Mouse (Mus musculus): Measurements from ENCODE around the gene Gpc6. TPM values are rescaled to one million over a fixed set of nuclear protein-coding genes. Genes with fewer than 3 reads are reported as not detected.

The Gpc6 gene
- polyA plus RNA-seq, 1 experiment from 2014 or later, result 4.4 TPM

DNA sequence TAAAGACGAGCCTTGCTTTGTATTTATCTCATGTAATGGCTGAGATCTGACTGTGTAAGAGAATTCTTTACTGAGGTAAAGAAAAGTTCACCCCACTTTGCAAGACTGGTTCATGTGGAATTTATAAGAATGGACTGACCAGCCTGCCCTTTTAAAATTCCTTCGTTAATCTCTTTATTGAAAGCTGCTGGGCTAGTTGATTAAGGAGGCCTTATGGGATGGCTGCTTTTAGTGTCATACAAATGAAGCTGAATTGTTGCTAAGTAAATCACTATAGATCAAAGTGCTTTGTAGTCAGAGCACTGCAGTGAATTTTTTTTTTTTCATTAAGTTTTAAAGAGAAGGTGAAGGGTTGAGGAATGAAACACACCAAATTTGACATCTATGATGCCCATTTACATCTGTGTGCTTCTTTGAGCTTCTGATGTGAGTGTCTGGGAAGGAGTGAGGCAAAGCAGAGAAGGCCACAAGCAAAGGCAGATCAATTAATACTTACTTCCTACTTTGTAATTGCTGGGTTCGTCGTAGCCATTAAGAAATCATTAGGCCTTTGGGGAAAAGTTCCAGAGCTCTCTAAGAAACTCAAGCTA is 90.3 kb downstream of the Gpc6 start:
- H3K9ac ChIP-seq (ENCODE audit: low read depth, low read length), result no peak overlapping the region
- no peaks in the 10 kb centered on the region for H3K27me3 ChIP-seq (ENCODE audit: control insufficient read depth, insufficient read depth, low read depth, low read length)
- 55% methylated on average over 4 of the region's 4 CpGs for WGBS (ENCODE audit: insufficient replicate concordance)
- no peaks in the 10 kb centered on the region for H3K9me3 ChIP-seq (replicated peaks; ENCODE audit: control insufficient read depth, low read length)
- ATAC-seq (ENCODE audit: low read depth), result no peak
- H3K4me3 ChIP-seq (ENCODE audit: low read depth, low read length), result no peak overlapping the region
- no peaks in the 10 kb centered on the region for H3K4me1 ChIP-seq (ENCODE audit: control insufficient read depth, low read depth, low read length)
- H3K27ac ChIP-seq (ENCODE audit: low read length), result no peak overlapping the region
- H3K36me3 ChIP-seq (ENCODE audit: control insufficient read depth, insufficient read depth), result no peaks in the 10 kb centered on the region
- no peak overlapping the region for H3K4me2 ChIP-seq (ENCODE audit: low read depth, low read length)

DNA sequence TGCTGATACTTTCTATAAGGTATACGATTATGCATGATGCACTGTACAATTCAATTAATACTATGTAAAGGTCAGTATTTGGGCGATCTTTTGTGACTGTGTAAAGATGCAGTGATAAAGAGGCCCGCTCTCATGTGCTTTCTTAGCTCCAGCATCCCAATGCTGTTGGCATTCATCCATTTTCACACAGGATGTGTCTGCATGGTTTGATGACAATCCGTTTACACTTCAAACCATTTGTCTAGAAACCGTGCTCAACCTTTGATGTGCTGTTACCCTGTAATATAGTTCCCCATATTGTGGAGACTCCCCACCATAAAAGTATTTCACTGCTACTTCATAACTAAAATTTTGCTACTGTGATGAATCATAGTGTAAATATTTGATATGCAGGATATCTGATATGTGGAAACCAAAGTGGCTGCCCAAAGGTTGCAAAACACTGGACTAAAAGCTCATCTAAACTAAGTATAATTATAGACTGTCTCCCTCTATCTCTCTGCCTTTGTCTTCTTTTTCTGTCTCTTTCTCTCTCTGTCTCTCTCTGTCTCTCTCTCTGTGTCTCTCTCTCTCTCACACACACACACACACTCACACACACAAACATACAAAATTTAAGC is 97.2 kb downstream of the Gpc6 start:
- no peak overlapping the region for H3K4me3 ChIP-seq (ENCODE audit: low read depth, low read length)
- no peaks in the 10 kb centered on the region for H3K36me3 ChIP-seq (ENCODE audit: control insufficient read depth, insufficient read depth)
- H3K27ac ChIP-seq (ENCODE audit: low read length), result no peak overlapping the region
- no peaks in the 10 kb centered on the region for H3K9me3 ChIP-seq (replicated peaks; ENCODE audit: control insufficient read depth, low read length)
- H3K4me2 ChIP-seq (ENCODE audit: low read depth, low read length), result no peak overlapping the region
- no peak for ATAC-seq (ENCODE audit: low read depth)
- 60% methylated on average over 5 of the region's 5 CpGs for WGBS (ENCODE audit: insufficient replicate concordance)
- H3K9ac ChIP-seq (ENCODE audit: low read depth, low read length), result no peak overlapping the region
- H3K27me3 ChIP-seq (ENCODE audit: control insufficient read depth, insufficient read depth, low read depth, low read length), result no peaks in the 10 kb centered on the region
- no peaks in the 10 kb centered on the region for H3K4me1 ChIP-seq (ENCODE audit: control insufficient read depth, low read depth, low read length)

- no peaks in the 10 kb centered on the region for H3K9me3 ChIP-seq (replicated peaks; ENCODE audit: control insufficient read depth, low read length)
Measured at GRCm38 (mm10) chr14:117034146-117034545, 109.0 kb downstream of the Gpc6 start.

DNA sequence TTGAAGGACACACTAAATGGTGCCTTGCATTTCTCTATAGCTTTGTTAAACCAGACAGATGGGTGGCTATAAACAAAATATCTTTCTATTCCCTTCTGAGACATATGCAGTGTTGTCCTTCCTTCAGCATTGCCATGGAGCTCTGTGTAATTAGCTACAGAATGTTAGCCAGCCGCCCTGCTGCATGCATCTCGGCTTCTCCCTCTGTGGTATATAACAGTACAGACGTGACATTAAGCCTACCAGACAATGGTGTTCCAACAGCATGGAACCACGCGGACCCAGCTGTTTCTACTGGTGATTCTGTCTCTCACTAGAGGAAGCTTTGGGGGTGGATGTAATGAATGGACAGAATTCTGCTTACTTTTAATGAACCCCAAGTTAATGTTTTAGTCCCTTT is 115.9 kb downstream of the Gpc6 start:
- WGBS (ENCODE audit: insufficient replicate concordance), result 66% methylated on average over 5 of the region's 5 CpGs
- H3K4me3 ChIP-seq (ENCODE audit: low read depth, low read length), result no peak overlapping the region

More at GRCm38 (mm10) chr14:117034146-117034545, 109.0 kb downstream of the Gpc6 start:
- ATAC-seq (ENCODE audit: low read depth), result no peak
- Histone ChIP-seq H3K36me3 (ENCODE audit: control insufficient read depth, insufficient read depth) (no peaks in the 10 kb centered on the region), H3K4me3 (ENCODE audit: low read depth, low read length) (no peak overlapping the region), H3K9ac (ENCODE audit: low read depth, low read length) (no peak overlapping the region), H3K4me1 (ENCODE audit: control insufficient read depth, low read depth, low read length) (no peaks in the 10 kb centered on the region), H3K27me3 (ENCODE audit: control insufficient read depth, insufficient read depth, low read depth, low read length) (no peaks in the 10 kb centered on the region), H3K4me2 (ENCODE audit: low read depth, low read length) (no peak overlapping the region), H3K27ac (ENCODE audit: low read length) (no peak overlapping the region)
- 72% methylated on average over 4 of the region's 4 CpGs for WGBS (ENCODE audit: insufficient replicate concordance)

GRCm38 (mm10) chr14:117048951-117049350 is 123.8 kb downstream of the Gpc6 start:
- H3K36me3 ChIP-seq (ENCODE audit: control insufficient read depth, insufficient read depth), result no peaks in the 10 kb centered on the region
- ATAC-seq (ENCODE audit: low read depth), result no peak
- H3K4me1 ChIP-seq (ENCODE audit: control insufficient read depth, low read depth, low read length), result no peaks in the 10 kb centered on the region
- H3K9ac ChIP-seq (ENCODE audit: low read depth, low read length), result no peak overlapping the region
- H3K27me3 ChIP-seq (ENCODE audit: control insufficient read depth, insufficient read depth, low read depth, low read length), result no peaks in the 10 kb centered on the region
- H3K27ac ChIP-seq (ENCODE audit: low read length), result no peak overlapping the region
- H3K4me2 ChIP-seq (ENCODE audit: low read depth, low read length), result no peak overlapping the region
- no peak overlapping the region for H3K4me3 ChIP-seq (ENCODE audit: low read depth, low read length)
- no peaks in the 10 kb centered on the region for H3K9me3 ChIP-seq (replicated peaks; ENCODE audit: control insufficient read depth, low read length)
- 29% methylated on average over 2 of the region's 2 CpGs for WGBS (ENCODE audit: insufficient replicate concordance)

More for the DNA sequence above, 115.9 kb downstream of the Gpc6 start:
- Histone ChIP-seq H3K4me2 (ENCODE audit: low read depth, low read length) (no peak overlapping the region), H3K27me3 (ENCODE audit: control insufficient read depth, insufficient read depth, low read depth, low read length) (no peaks in the 10 kb centered on the region), H3K4me1 (ENCODE audit: control insufficient read depth, low read depth, low read length) (no peaks in the 10 kb centered on the region), H3K9me3 (replicated peaks; ENCODE audit: control insufficient read depth, low read length) (no peaks in the 10 kb centered on the region), H3K36me3 (ENCODE audit: control insufficient read depth, insufficient read depth) (no peaks in the 10 kb centered on the region), H3K9ac (ENCODE audit: low read depth, low read length) (no peak overlapping the region), H3K27ac (ENCODE audit: low read length) (no peak overlapping the region)
- no peak for ATAC-seq (ENCODE audit: low read depth)

DNA sequence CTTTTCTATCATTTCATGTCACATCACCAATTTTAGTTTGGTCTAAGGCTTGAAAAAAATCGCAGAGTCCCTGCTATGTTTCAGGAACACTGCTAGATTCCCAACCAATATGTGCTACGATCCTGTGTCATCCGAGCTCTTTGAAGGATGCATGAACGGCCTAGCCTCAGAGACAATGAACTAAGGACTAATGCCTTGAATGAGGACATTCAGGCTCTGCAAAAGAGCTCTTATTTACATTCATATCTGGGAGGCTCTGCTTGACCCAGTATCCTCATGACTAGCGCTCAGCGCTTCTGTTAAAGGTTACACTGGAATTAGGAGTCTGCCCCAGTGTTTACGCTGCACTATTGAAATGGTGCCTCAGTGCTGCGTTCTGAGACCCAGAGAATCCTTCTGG is 125.8 kb downstream of the Gpc6 start:
- Histone ChIP-seq H3K9ac (ENCODE audit: low read depth, low read length) (no peak overlapping the region), H3K4me1 (ENCODE audit: control insufficient read depth, low read depth, low read length) (no peaks in the 10 kb centered on the region), H3K4me2 (ENCODE audit: low read depth, low read length) (no peak overlapping the region), H3K27me3 (ENCODE audit: control insufficient read depth, insufficient read depth, low read depth, low read length) (no peaks in the 10 kb centered on the region), H3K9me3 (replicated peaks; ENCODE audit: control insufficient read depth, low read length) (no peaks in the 10 kb centered on the region), H3K36me3 (ENCODE audit: control insufficient read depth, insufficient read depth) (no peaks in the 10 kb centered on the region), H3K27ac (ENCODE audit: low read length) (no peak overlapping the region), H3K4me3 (ENCODE audit: low read depth, low read length) (no peak overlapping the region)
- no peak for ATAC-seq (ENCODE audit: low read depth)
- 65% methylated on average over 8 of the region's 8 CpGs for WGBS (ENCODE audit: insufficient replicate concordance)

DNA sequence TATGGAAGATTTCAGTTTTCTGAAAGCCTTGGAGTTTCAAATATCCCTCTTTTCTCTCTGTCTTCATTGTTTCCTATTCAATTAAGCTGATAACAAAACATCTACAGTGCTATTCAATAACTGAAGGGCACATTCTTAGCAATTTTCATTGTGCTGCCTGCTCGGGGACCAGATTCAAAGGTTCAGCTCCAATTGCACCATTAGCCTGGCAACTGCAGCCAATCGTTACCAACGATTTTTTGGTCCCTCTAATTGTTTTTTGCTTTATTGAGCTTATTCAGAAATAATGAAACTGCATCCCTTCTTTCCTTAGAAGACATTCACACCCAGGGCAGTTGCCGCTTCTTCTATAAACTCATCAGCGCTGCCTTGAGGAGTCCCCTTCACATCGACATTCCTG is 128.2 kb downstream of the Gpc6 start:
- H3K36me3 ChIP-seq (ENCODE audit: control insufficient read depth, insufficient read depth), result no peaks in the 10 kb centered on the region
- no peak overlapping the region for H3K27ac ChIP-seq (ENCODE audit: low read length)
- H3K9me3 ChIP-seq (replicated peaks; ENCODE audit: control insufficient read depth, low read length), result no peaks in the 10 kb centered on the region
- H3K27me3 ChIP-seq (ENCODE audit: control insufficient read depth, insufficient read depth, low read depth, low read length), result no peaks in the 10 kb centered on the region
- no peak overlapping the region for H3K4me3 ChIP-seq (ENCODE audit: low read depth, low read length)
- H3K9ac ChIP-seq (ENCODE audit: low read depth, low read length), result no peak overlapping the region
- ATAC-seq (ENCODE audit: low read depth), result no peak
- H3K4me2 ChIP-seq (ENCODE audit: low read depth, low read length), result no peak overlapping the region
- no peaks in the 10 kb centered on the region for H3K4me1 ChIP-seq (ENCODE audit: control insufficient read depth, low read depth, low read length)
- 74% methylated on average over 6 of the region's 6 CpGs for WGBS (ENCODE audit: insufficient replicate concordance)

- 27% methylated on average over 2 of the region's 2 CpGs for WGBS (ENCODE audit: insufficient replicate concordance)
- Histone ChIP-seq H3K27ac (ENCODE audit: low read length) (no peak overlapping the region), H3K9ac (ENCODE audit: low read depth, low read length) (no peak overlapping the region), H3K27me3 (ENCODE audit: control insufficient read depth, insufficient read depth, low read depth, low read length) (no peaks in the 10 kb centered on the region), H3K36me3 (ENCODE audit: control insufficient read depth, insufficient read depth) (no peaks in the 10 kb centered on the region), H3K4me1 (ENCODE audit: control insufficient read depth, low read depth, low read length) (no peaks in the 10 kb centered on the region), H3K9me3 (replicated peaks; ENCODE audit: control insufficient read depth, low read length) (no peaks in the 10 kb centered on the region), H3K4me2 (ENCODE audit: low read depth, low read length) (no peak overlapping the region), H3K4me3 (ENCODE audit: low read depth, low read length) (no peak overlapping the region)
- no peak for ATAC-seq (ENCODE audit: low read depth)
Measured at GRCm38 (mm10) chr14:117055134-117055533, 130.0 kb downstream of the Gpc6 start.

GRCm38 (mm10) chr14:117061078-117061477 is 136.0 kb downstream of the Gpc6 start:
- ATAC-seq (ENCODE audit: low read depth), result no peak
- no peaks in the 10 kb centered on the region for H3K9me3 ChIP-seq (replicated peaks; ENCODE audit: control insufficient read depth, low read length)
- 51% methylated on average over 2 of the region's 2 CpGs for WGBS (ENCODE audit: insufficient replicate concordance)
- no peaks in the 10 kb centered on the region for H3K27me3 ChIP-seq (ENCODE audit: control insufficient read depth, insufficient read depth, low read depth, low read length)
- H3K4me1 ChIP-seq (ENCODE audit: control insufficient read depth, low read depth, low read length), result no peaks in the 10 kb centered on the region
- H3K4me2 ChIP-seq (ENCODE audit: low read depth, low read length), result no peak overlapping the region
- no peaks in the 10 kb centered on the region for H3K36me3 ChIP-seq (ENCODE audit: control insufficient read depth, insufficient read depth)
- no peak overlapping the region for H3K27ac ChIP-seq (ENCODE audit: low read length)
- H3K9ac ChIP-seq (ENCODE audit: low read depth, low read length), result no peak overlapping the region
- no peak overlapping the region for H3K4me3 ChIP-seq (ENCODE audit: low read depth, low read length)

Measured in liver, embryonic 16.5 days (tissue).